Mouse (Mus musculus): ENCODE results near the gene Ctr9. TPM values are rescaled to one million over a fixed set of nuclear protein-coding genes. Genes with fewer than 3 reads are reported as not detected.

Ctr9 gene
- total RNA-seq, 2 experiments from 2014 or later, result 48.2 to 58.8 TPM

DNA sequence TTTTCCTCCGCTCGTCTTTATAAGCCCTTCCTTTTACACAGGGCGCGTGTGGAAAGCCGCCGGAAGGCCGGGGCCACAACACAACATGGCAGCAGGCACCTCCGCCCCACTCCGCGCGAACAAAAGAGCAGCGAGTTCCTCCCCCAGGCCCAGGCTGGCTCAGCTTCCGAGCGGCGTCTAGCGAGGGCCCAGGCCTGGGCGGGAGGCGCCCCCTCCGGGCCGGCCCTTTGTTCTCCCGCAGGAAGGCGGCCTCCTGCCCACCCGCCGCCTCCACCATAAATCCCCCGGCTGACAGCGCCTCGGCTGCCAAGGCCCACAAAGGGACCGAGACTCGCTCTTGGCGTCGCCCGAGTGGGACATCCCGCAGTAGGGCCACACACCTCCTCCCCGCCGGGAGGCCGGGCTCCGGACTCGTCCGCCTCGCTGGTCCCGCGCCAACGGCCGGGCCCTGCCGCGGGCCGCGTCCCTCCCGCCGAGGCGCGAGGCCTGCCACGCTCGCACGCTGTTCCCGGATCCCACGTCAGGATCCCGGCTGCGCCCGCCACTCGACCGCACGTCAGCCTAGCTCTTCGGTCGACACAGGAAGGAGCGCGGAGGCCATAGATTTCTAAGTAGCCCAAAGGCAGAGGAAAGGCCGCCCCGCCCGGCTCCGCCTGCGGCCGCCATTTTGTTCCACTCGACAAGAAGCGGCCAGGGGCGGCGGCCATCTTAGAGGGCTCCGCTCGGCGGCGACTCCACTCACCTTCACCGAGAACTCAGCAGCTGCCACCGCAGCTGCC lies 53.5 kb downstream of the Ctr9 start:
- intact Hi-C loops (cut with DNase I), result loop anchor here (2.0 to 10.0 kb wide), 3 partner anchors 41 to 163 kb away; no protein-coding TSS in a partner anchor
- DNase-seq (ENCODE audit: extremely low spot score in 1 of 2, low spot score in 2 of 2), result peak; percentile 77 to 93

DNA sequence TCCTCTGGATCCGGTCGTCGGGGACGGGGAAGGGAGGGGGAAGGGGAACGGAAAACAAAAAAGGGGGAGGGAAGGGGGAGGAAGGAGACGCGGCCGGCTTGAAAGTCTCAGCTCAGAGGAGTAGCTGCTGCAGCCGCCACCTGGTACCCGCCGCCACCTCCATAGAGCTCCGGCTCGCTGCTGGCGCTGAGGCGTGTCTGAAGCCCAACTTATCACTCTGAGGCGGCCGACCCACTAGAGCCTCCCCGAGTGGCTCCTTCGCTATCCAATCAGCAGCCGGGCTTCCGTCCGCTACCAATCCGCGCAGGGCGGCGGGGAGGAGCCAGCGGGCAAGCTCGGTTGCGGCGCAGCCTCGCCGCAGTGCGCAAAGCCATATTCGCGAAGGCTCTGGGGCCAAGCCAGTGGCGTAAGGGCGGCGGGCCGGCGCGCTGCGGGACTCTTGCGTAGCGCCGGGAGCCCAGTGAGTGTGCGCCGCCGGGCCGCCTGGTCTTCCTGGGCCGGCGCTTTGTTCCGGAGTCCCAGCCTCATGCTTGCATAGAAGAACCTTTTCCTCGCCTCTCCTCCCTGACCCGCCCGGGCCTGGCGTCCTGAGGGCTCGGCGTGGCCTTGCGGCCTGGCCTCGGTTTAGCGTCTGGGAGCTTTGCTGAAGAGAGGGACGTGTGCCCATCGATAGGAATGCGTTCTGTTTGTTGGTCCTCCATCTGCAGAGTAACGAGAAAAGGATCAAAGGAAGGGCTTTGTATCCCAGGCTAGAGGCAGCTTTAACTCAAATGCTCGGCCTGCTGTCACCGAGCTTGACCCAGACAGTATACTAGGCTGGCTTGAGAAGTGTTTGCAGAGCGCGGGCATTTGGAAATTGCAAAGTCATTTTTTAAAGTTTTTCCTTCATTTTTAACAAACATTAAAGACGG lies 54.3 kb downstream of the Ctr9 start, which contains the start of gene Eif4g2:
Eif4g2 (minus strand) TSS at position 209 of the 911 bp plus-strand sequence.
- intact Hi-C loops (cut with DNase I), result loop anchor here (2.0 to 10.0 kb wide), 3 partner anchors 40 to 162 kb away; no protein-coding TSS in a partner anchor
- peak; percentile 99 for DNase-seq (ENCODE audit: extremely low spot score in 1 of 2, low spot score in 2 of 2)

DNA sequence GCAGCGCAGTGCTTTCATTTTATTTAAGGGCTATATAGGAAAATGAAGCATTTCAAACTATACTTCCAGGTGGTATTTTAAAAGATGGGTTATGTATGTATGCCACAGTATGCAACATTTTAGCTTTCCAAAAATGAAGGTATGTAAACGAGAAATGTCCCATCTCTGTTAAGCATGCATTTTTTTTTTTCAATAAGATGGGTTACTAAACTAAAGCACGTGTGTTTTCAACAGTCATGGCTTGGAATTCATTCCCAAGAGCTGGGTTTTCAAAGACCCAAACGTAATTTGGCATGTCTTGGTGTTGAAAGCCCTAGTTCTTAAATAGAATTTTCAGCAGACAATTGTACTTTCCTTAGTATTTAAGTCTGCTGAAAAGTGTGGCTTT lies 55.0 kb downstream of the Ctr9 start:
- intact Hi-C loops (cut with DNase I), result loop anchor here (2.0 to 10.0 kb wide), 3 partner anchors 39 to 161 kb away; no protein-coding TSS in a partner anchor
- DNase-seq (ENCODE audit: extremely low spot score in 1 of 2, low spot score in 2 of 2), result no peak

DNA sequence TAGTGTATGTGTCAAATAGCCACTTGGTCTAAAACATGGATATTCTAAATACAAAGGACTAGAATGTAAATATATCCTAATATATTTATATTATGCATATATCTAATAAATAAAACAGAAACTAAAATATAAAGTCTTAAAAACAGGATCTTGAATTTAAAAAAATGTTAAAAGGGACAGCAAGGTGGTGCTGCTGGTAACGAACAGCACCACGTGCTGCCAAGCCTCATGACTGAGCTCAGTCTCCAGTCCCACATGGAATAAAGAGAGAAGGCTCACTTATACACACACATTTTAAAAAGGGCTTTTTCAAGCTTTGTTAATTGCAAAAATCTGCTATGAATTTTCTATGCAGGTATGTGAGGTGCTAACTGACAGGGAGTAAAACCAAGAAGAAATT lies 55.7 kb downstream of the Ctr9 start:
- DNase-seq (ENCODE audit: extremely low spot score in 1 of 2, low spot score in 2 of 2), result no peak
- intact Hi-C loops (cut with DNase I), result loop anchor here (5.0 to 10.0 kb wide), 2 partner anchors 73 to 160 kb away; no protein-coding TSS in a partner anchor

DNA sequence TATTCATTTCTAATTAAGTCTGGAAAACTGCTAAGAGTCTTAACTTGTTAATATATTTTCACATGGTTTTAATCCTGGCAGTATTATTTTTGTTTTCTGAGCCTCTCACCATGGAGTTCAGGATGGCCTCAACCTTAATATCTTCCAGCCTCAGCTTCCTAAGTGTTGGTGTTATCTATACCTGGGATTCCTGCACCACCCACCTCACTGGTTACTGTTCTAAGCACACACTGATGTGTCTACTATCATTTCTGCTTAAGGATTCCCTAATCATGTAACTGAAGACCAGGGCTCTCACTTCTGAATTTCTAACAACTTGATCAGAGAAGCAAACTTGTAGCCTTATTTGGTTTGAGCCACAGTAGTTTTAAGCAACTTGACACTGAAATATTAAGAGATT lies 56.4 kb downstream of the Ctr9 start:
- no peak for DNase-seq (ENCODE audit: extremely low spot score in 1 of 2, low spot score in 2 of 2)
- intact Hi-C loops (cut with DNase I), result loop anchor here (10.0 kb wide), 1 partner anchor 160 kb away; no protein-coding TSS in a partner anchor

DNA sequence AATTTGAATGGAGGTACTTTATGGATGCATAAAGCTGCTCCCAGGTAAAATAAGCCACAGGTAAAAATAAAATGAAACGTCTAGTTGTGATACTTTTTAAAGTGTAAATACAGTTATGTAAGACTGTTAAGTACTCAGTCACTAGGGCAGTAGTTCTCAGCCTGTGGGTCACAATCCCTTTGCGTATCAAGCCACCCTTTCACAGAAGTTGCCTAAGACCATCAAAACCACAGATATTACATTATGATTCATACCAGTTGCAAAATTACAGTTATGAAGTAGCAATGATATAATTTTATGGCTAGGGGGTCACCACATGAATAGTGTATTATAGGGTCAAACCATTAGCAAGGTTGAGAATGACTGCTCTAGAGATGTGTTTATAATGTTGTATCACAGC lies 66.4 kb downstream of the Ctr9 start:
- no peak for DNase-seq (ENCODE audit: extremely low spot score in 1 of 2, low spot score in 2 of 2)
- intact Hi-C loops (cut with DNase I), result no loop called here

DNA sequence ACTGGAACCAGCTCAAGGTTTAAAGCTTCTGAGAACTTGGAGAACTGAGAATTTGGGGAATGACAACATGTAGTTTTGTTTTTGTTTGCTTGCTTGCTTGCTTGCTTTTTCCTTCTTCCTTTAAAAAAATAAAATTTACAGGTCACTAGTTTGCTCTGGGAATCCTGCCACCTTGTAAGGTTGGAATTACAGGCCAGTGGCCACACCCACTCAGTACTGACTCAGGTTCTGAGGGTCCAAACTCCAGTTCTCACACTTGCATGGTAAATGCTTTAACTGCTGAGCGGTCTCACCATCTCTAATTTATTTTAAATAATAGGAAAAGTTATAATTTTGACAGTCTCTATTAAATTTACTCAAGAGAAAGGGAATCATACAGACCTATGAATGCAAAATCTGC lies 69.4 kb downstream of the Ctr9 start:
- no peak for DNase-seq (ENCODE audit: extremely low spot score in 1 of 2, low spot score in 2 of 2)
- intact Hi-C loops (cut with DNase I), result no loop called here

Other genes with a start within 250 kb of the Ctr9 start
- 10 to 100 TPM; 80.4 to 98.7 TPM for gene Rnf141, start 184.5 kb upstream of the Ctr9 start, total RNA-seq (2021)
- gene Lyve1, start 165.7 kb upstream of the Ctr9 start, total RNA-seq (2021), result 1 to 10 TPM; 1.2 to 2.7 TPM
- 1 to 10 TPM; 1.4 to 1.5 TPM for gene Mrvi1, start 46.5 kb upstream of the Ctr9 start, total RNA-seq (2021)
- 100 to 1,000 TPM; 942 to 954 TPM for gene Eif4g2, start 54.1 kb downstream of the Ctr9 start, total RNA-seq (2021)